Mouse (Mus musculus): ENCODE results near the gene Rnf6. TPM values are rescaled to one million over a fixed set of nuclear protein-coding genes. Genes with fewer than 3 reads are reported as not detected.
"Not testable (repeated sequence)": the region's sequence is repeated elsewhere in the genome, so short reads cannot be mapped to it uniquely, and the experiment has no call there.

The Rnf6 gene
- polyA plus RNA-seq, 1 experiment from 2014 or later: 39.9 TPM

DNA sequence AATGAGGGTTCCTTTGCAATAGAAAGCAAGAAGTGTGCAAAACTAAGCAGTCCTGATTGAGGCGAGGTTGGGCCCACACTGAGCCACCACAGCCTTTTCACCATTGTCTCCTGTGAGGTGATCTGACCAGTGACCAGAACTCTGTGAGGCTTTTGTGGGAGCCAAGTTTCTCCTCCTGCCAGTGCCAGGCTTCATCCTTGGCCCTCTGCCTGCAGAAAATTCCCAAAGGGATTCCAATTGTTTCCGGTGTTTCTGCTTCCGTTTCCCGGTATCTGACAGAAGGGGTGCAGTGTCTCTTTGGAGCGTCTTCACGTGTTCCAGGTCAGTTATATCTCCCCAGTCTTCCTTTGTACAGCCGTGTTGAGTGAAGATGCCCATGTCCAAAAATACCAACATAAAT is 32.6 kb downstream of the Rnf6 start:
- Histone ChIP-seq H3K27me3 (replicated peaks; ENCODE audit: control insufficient read depth, insufficient read depth, low read length) (no peaks in the 10 kb centered on the region), H3K27ac (ENCODE audit: low read depth) (no peak overlapping the region), H3K9me3 (ENCODE audit: control insufficient read depth, low read length) (no peaks in the 10 kb centered on the region), H3K4me1 (replicated peaks; ENCODE audit: control insufficient read depth, insufficient read depth, low read length) (no peaks in the 10 kb centered on the region), H3K4me2 (ENCODE audit: low read length) (no peak overlapping the region), H3K4me3 (ENCODE audit: low read depth, low read length) (no peak overlapping the region), H3K36me3 (ENCODE audit: control insufficient read depth, insufficient read depth, low read length) (no peaks in the 10 kb centered on the region), H3K9ac (ENCODE audit: low read length) (no peak overlapping the region)
- DNase-seq (ENCODE audit: low spot score) (no peak), ATAC-seq (replicated peaks; ENCODE audit: low FRiP score, low TSS enrichment, low read depth) (no peak)
- WGBS: 92% methylated on average over 7 of the region's 7 CpGs

GRCm38 (mm10) chr5:146188144-146188543 is 33.2 kb downstream of the Rnf6 start:
- Histone ChIP-seq H3K36me3 (ENCODE audit: control insufficient read depth, insufficient read depth, low read length) (no peaks in the 10 kb centered on the region), H3K9ac (ENCODE audit: low read length) (no peak overlapping the region), H3K27ac (ENCODE audit: low read depth) (no peak overlapping the region), H3K4me2 (ENCODE audit: low read length) (no peak overlapping the region), H3K4me1 (replicated peaks; ENCODE audit: control insufficient read depth, insufficient read depth, low read length) (no peaks in the 10 kb centered on the region), H3K9me3 (ENCODE audit: control insufficient read depth, low read length) (no peaks in the 10 kb centered on the region), H3K27me3 (replicated peaks; ENCODE audit: control insufficient read depth, insufficient read depth, low read length) (no peaks in the 10 kb centered on the region), H3K4me3 (ENCODE audit: low read depth, low read length) (no peak overlapping the region)
- ATAC-seq (replicated peaks; ENCODE audit: low FRiP score, low TSS enrichment, low read depth): no peak
- no peak for DNase-seq (ENCODE audit: low spot score)
- 85% methylated on average over 1 of the region's 1 CpGs for WGBS

- not testable (repeated sequence) for H3K9ac ChIP-seq (ENCODE audit: low read length); H3K4me2 ChIP-seq (ENCODE audit: low read length); ATAC-seq (replicated peaks; ENCODE audit: low FRiP score, low TSS enrichment, low read depth); H3K27me3 ChIP-seq (replicated peaks; ENCODE audit: control insufficient read depth, insufficient read depth, low read length); H3K9me3 ChIP-seq (ENCODE audit: control insufficient read depth, low read length); H3K4me3 ChIP-seq (ENCODE audit: low read depth, low read length); H3K36me3 ChIP-seq (ENCODE audit: control insufficient read depth, insufficient read depth, low read length); H3K27ac ChIP-seq (ENCODE audit: low read depth); H3K4me1 ChIP-seq (replicated peaks; ENCODE audit: control insufficient read depth, insufficient read depth, low read length)
- DNase-seq (ENCODE audit: low spot score): peak; percentile 74
- 27% methylated on average over 5 of the region's 5 CpGs for WGBS
These were observed 33.9 kb downstream of the Rnf6 start for GRCm38 (mm10) chr5:146187441-146187840.

- H3K4me2 ChIP-seq (ENCODE audit: low read length); H3K4me1 ChIP-seq (replicated peaks; ENCODE audit: control insufficient read depth, insufficient read depth, low read length); H3K4me3 ChIP-seq (ENCODE audit: low read depth, low read length); H3K27ac ChIP-seq (ENCODE audit: low read depth); DNase-seq (ENCODE audit: low spot score); ATAC-seq (replicated peaks; ENCODE audit: low FRiP score, low TSS enrichment, low read depth); H3K9ac ChIP-seq (ENCODE audit: low read length); H3K36me3 ChIP-seq (ENCODE audit: control insufficient read depth, insufficient read depth, low read length); H3K27me3 ChIP-seq (replicated peaks; ENCODE audit: control insufficient read depth, insufficient read depth, low read length); H3K9me3 ChIP-seq (ENCODE audit: control insufficient read depth, low read length): not testable (repeated sequence)
- 76% methylated on average over 4 of the region's 4 CpGs for WGBS
These were observed 36.2 kb downstream of the Rnf6 start, which contains the start of gene 1700001J03Rik for GRCm38 (mm10) chr5:146185204-146185603. TSS of gene 1700001J03Rik (minus strand) at chr5:146185304.

DNA sequence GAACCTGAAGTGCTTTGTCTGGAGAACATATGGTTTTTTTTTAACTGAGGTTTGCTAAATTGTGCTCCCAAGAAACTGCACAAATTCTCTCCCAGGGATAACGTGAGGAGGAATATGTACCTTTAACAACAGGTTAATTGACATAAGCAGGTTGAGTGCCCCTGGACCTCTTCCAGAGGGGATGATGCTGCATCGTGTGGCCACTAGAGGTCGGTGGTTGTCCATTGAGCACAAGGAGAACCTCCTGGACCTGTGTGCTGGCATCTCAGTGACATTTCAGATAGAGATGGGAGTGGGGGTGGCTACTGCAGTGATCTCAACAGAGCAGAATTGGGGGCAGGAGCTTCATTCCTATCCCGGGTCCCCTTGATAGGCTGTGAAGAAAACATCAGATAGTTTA is 48.6 kb downstream of the Rnf6 start:
- not testable (repeated sequence) for H3K4me3 ChIP-seq (ENCODE audit: low read depth, low read length); H3K9ac ChIP-seq (ENCODE audit: low read length); H3K27me3 ChIP-seq (replicated peaks; ENCODE audit: control insufficient read depth, insufficient read depth, low read length); H3K36me3 ChIP-seq (ENCODE audit: control insufficient read depth, insufficient read depth, low read length); H3K4me1 ChIP-seq (replicated peaks; ENCODE audit: control insufficient read depth, insufficient read depth, low read length); H3K4me2 ChIP-seq (ENCODE audit: low read length); ATAC-seq (replicated peaks; ENCODE audit: low FRiP score, low TSS enrichment, low read depth); H3K9me3 ChIP-seq (ENCODE audit: control insufficient read depth, low read length); DNase-seq (ENCODE audit: low spot score); H3K27ac ChIP-seq (ENCODE audit: low read depth)
- 61% methylated on average over 4 of the region's 4 CpGs for whole genome bisulfite sequencing

- H3K36me3 ChIP-seq (ENCODE audit: control insufficient read depth, insufficient read depth, low read length); H3K9me3 ChIP-seq (ENCODE audit: control insufficient read depth, low read length); ATAC-seq (replicated peaks; ENCODE audit: low FRiP score, low TSS enrichment, low read depth); DNase-seq (ENCODE audit: low spot score); H3K4me1 ChIP-seq (replicated peaks; ENCODE audit: control insufficient read depth, insufficient read depth, low read length); H3K4me2 ChIP-seq (ENCODE audit: low read length); H3K9ac ChIP-seq (ENCODE audit: low read length); H3K27me3 ChIP-seq (replicated peaks; ENCODE audit: control insufficient read depth, insufficient read depth, low read length); H3K4me3 ChIP-seq (ENCODE audit: low read depth, low read length); H3K27ac ChIP-seq (ENCODE audit: low read depth): not testable (repeated sequence)
- WGBS: 81% methylated on average over 2 of the region's 2 CpGs
These were observed 50.7 kb downstream of the Rnf6 start, which contains the start of gene Gm6309 for GRCm38 (mm10) chr5:146170621-146171020. TSS of gene Gm6309 (minus strand) at chr5:146170721.

DNA sequence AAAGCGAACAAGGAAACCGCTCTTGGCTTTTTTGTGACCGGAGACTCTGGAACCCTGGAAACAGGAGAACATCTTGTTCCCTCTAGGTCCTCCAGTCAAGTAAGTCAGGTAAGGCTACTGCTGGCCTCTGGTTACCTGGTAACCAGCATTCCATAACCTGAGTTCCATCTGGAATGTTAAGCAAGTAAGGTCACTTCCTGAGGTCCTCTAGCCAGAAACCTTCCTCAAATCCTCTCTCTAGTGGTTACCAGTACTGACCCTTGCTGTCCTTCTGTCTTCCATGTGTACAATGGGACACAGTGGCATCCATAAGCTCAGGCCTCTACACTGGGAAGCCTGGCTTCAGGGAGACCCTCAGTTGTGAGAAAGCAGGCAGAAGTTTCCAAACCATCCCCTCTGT is 60.9 kb downstream of the Rnf6 start, which contains the start of gene Gm5565:
Gm5565 (minus strand) TSS at position 101 of the 400 bp plus-strand sequence.
- not testable (repeated sequence) for H3K27me3 ChIP-seq (replicated peaks; ENCODE audit: control insufficient read depth, insufficient read depth, low read length); H3K36me3 ChIP-seq (ENCODE audit: control insufficient read depth, insufficient read depth, low read length); H3K9ac ChIP-seq (ENCODE audit: low read length); H3K4me1 ChIP-seq (replicated peaks; ENCODE audit: control insufficient read depth, insufficient read depth, low read length); H3K9me3 ChIP-seq (ENCODE audit: control insufficient read depth, low read length); DNase-seq (ENCODE audit: low spot score); ATAC-seq (replicated peaks; ENCODE audit: low FRiP score, low TSS enrichment, low read depth); H3K4me2 ChIP-seq (ENCODE audit: low read length); H3K4me3 ChIP-seq (ENCODE audit: low read depth, low read length); H3K27ac ChIP-seq (ENCODE audit: low read depth)
- 93% methylated on average over 3 of the region's 3 CpGs for WGBS

Other genes starting within 250 kb of the Rnf6 start
- gene Cyp3a25, start 211.9 kb downstream of the Rnf6 start, polyA plus RNA-seq (2014; fragmentation: Nextera tagmentation; extraction: Ambion mirVana): not detected in 2 replicates
- not detected in 2 replicates for gene Cyp3a59, start 142.3 kb downstream of the Rnf6 start, polyA plus RNA-seq (2014; fragmentation: Nextera tagmentation; extraction: Ambion mirVana)
- gene Gm5565, start 61.0 kb downstream of the Rnf6 start, polyA plus RNA-seq (2014; fragmentation: Nextera tagmentation; extraction: Ambion mirVana): not detected in 2 replicates
- not detected in 2 replicates for gene Gm6309, start 50.8 kb downstream of the Rnf6 start, polyA plus RNA-seq (2014; fragmentation: Nextera tagmentation; extraction: Ambion mirVana)
- gene 1700001J03Rik, start 36.3 kb downstream of the Rnf6 start, polyA plus RNA-seq (2014; fragmentation: Nextera tagmentation; extraction: Ambion mirVana): not detected in 2 replicates
- gene Cdk8, start 9.7 kb upstream of the Rnf6 start, polyA plus RNA-seq (2014; fragmentation: Nextera tagmentation; extraction: Ambion mirVana): 28.9 and 35.1 TPM in 2 replicates
- 1.5 TPM in 2 replicates for gene Wasf3, start 163.4 kb upstream of the Rnf6 start, polyA plus RNA-seq (2014; fragmentation: Nextera tagmentation; extraction: Ambion mirVana)